Mouse (Mus musculus) hindbrain, embryonic 11.5 days (tissue): ENCODE data around the gene Rab34. TPM values are rescaled to one million over a fixed set of nuclear protein-coding genes. Genes with fewer than 3 reads are reported as not detected.
A peak's percentile ranks its signal among the peaks of the same experiment; 100 is the strongest.

Experiments
- ATAC-seq: fragments of 200-750 bp; cut with Nextera tagmentation; 2 replicates; pipeline ENCODE4 v1.8.0; 2017; ENCODE audit warnings: mild to moderate bottlenecking, moderate TSS enrichment, moderate library complexity; ENCODE audit not compliant: low FRiP score
- DNase-seq: peaks from one replicate; pipeline ENCODE4 v3.0.0-alpha.2; 2015; ENCODE audit warnings: low spot score
- H3K27ac ChIP-seq: fragments of 300-500 bp; sonication (generic); 2 replicates; pipeline ENCODE4 v1.5.1; 2014; ENCODE audit warnings: mild to moderate bottlenecking, low read depth, low read length
- H3K27me3 ChIP-seq: fragments of 300-500 bp; sonication (generic); 2 replicates; pipeline ENCODE4 v1.6.1; 2014; ENCODE audit warnings: mild to moderate bottlenecking, low read length, moderate library complexity, mixed read lengths; ENCODE audit not compliant: control insufficient read depth, insufficient read depth
- H3K36me3 ChIP-seq: fragments of 300-500 bp; sonication (generic); 2 replicates; pipeline ENCODE4 v1.6.1; 2014; ENCODE audit warnings: mild to moderate bottlenecking, low read length, moderate library complexity, mixed read lengths; ENCODE audit not compliant: control insufficient read depth, insufficient read depth
- H3K4me1 ChIP-seq: fragments of 300-500 bp; sonication (generic); replicated peaks from 2 replicates; pipeline ENCODE4 v1.6.1; 2014; ENCODE audit warnings: low read length, mixed read lengths; ENCODE audit not compliant: control insufficient read depth, insufficient read depth
- H3K4me2 ChIP-seq: fragments of 300-500 bp; sonication (generic); replicated peaks from 2 replicates; pipeline ENCODE4 v1.6.1; 2014; ENCODE audit warnings: mild to moderate bottlenecking, low read depth, low read length
- H3K4me3 ChIP-seq: fragments of 300-500 bp; sonication (generic); 2 replicates; pipeline ENCODE4 v1.5.1; 2014; ENCODE audit warnings: low read depth, low read length
- H3K9ac ChIP-seq: fragments of 300-500 bp; sonication (generic); 2 replicates; pipeline ENCODE4 v1.6.1; 2014; ENCODE audit warnings: low read depth, low read length
- H3K9me3 ChIP-seq: fragments of 300-500 bp; sonication (generic); 2 replicates; pipeline ENCODE4 v1.6.1; 2016; ENCODE audit warnings: low read length; ENCODE audit not compliant: control insufficient read depth
- WGBS: fragments of 180-500 bp; shearing (Covaris S2); extraction: QIAGEN DNeasy Blood & Tissue Kit; methylation state at CpG from one replicate; pipeline ENCODE4 v1.1.7; 2014; 5-methylcytosine and 5-hydroxymethylcytosine counted together
- polyA plus RNA-seq: library from polyadenylated mRNA; unstranded; fragments of >200 nt; fragmentation: Nextera tagmentation; extraction: Ambion mirVana; gene quantifications from 2 replicates; pipeline ENCODE4 v1.2.1, GENCODE M21; 2014

The Rab34 gene
- polyA plus RNA-seq, 1 experiment from 2014 or later: 69.3 TPM

DNA sequence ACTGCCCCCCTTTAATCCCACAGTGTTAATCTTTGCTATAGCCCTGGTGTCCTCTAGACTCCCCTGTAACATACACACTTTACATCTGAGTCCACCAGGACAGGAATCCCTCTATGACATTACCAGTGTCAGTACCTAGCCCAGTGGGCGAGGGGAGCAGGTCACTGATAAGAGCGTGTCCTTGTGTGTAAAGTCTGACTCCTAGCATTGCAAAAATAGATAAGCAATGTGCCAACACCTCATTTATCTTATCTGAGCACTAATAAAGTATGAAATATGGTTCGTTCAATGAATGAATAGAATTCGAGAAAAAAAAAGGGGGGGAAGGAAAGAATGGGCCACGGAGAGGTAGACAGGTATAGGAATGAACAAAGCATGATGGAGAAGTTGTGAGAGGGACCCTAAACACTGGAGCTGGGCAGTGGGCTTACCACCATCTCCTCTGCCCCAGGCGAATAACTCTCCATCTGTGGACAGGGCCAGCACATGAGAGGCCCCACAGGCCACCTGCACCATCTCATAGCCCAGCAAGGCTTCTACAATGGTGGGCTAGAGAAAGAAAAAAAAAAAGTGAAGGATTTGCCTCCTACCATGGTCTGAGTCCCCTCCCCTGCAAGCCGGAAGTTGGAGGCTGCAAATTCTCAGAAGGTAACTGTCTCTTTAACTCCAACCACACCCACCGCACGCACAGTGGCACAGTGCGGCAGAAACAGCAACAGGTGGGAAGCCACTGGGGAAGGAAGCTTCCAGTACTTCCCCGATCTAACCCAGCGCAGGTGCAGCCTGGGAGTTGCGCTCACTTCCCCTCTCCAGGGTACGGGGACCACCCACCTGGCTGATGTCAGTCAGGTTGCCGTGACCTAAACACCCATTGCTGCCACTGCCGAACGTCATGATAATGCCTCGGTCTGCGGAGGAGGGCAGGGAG, 19.4 kb upstream of the Rab34 start:
- no peak for DNase-seq
- WGBS: 63% methylated on average over 19 of the region's 19 CpGs

DNA sequence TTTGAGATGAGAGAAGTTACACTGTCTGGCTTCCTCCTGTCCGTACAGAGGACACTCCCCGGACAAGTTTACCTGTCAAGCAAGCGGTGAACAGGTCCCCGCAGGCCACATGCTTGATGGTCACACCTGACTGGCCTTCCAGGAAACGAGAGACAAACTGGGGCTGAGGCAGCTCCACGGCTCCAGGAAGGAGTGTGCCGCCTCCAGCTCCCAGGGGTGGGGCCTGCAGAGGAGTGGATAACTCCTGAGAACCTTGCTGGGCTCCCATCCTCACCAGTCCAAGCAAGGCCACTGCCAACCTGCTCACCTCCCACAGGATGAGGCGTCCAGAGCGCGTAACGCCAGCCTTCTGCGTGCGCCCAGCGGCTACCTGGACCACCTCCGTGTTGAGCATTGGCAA, 17.9 kb upstream of the Rab34 start:
- DNase-seq: no peak
- H3K27ac ChIP-seq: no peak overlapping the region
- WGBS: 92% methylated on average over 15 of the region's 15 CpGs

More for the DNA sequence above, 19.4 kb upstream of the Rab34 start:
- Histone ChIP-seq H3K4me2 (no peak overlapping the region), H3K4me3 (no peak overlapping the region), H3K36me3 (no peaks in the 10 kb centered on the region), H3K9me3 (no peaks in the 10 kb centered on the region), H3K9ac (no peak overlapping the region), H3K27ac (no peak overlapping the region), H3K4me1 (no peaks in the 10 kb centered on the region), H3K27me3 (no peaks in the 10 kb centered on the region)
- ATAC-seq: no peak

DNA sequence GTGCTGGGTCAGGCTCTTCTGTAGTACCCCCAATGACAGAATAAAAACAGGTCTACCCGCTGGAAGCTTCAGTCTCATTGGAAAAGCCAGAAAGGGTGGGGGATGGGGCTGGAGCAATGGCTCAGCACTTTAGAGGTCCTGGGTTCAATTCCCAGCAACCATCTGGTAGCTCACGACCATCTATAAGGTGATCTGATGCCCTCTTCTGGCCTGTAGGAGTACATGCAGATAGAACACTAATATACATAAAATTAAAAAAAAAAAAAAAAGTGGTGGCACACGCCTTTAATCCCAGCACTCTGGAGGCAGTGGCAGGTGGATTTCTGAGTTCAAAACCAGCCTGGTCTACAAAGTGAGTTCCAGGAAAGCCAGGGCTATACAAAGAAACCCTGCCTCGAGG, 16.9 kb upstream of the Rab34 start:
- Histone ChIP-seq H3K4me2 (no peak overlapping the region), H3K4me3 (no peak overlapping the region), H3K27ac (no peak overlapping the region), H3K9me3 (no peaks in the 10 kb centered on the region), H3K4me1 (no peaks in the 10 kb centered on the region), H3K36me3 (no peaks in the 10 kb centered on the region), H3K9ac (no peak overlapping the region), H3K27me3 (no peaks in the 10 kb centered on the region)
- WGBS: 68% methylated on average over 4 of the region's 4 CpGs
- ATAC-seq (no peak), DNase-seq (no peak)

More for the DNA sequence above, 17.9 kb upstream of the Rab34 start:
- no peak overlapping the region for H3K4me2 ChIP-seq
- ATAC-seq: no peak
- H3K36me3 ChIP-seq: no peaks in the 10 kb centered on the region
- H3K27me3 ChIP-seq: no peaks in the 10 kb centered on the region
- no peak overlapping the region for H3K9ac ChIP-seq
- H3K4me1 ChIP-seq: no peaks in the 10 kb centered on the region
- no peak overlapping the region for H3K4me3 ChIP-seq
- no peaks in the 10 kb centered on the region for H3K9me3 ChIP-seq

DNA sequence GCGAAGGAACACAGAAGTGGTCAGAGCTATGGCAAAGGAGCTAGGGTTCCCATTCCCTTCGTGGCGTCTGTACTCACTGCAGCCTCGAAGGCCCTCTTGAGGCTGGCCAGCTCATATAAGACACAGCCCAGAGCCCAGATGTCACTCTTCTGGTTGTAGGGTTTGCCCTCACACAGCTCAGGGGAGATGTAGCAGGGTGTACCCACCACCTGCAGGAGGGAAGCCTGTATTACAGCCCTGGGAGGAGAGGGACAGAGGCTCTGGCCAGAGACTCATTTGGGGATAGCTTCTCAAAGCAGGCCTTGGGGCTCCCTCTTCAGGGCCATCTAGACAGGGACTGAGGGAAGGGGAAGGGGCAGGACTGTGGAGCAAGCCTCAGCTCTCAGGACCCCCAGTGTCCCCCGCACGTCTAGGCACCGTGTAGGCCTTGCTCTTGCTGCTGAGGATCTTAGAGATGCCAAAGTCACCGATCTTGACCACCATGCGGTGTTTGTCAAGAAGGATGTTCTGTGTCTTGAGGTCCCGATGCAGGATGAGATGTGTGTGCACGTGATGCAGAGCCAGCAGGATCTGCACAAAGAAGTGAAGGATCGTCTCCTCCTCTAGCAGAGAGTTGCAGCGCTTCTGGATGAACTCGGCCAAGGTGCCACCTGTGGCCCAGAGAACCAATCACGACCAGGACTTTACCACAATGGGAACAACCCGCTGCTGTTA, 16.0 kb upstream of the Rab34 start:
- Histone ChIP-seq H3K9ac (no peak overlapping the region), H3K4me2 (no peak overlapping the region), H3K27ac (no peak overlapping the region), H3K4me1 (peaks cover 3% of the 10 kb centered on the region; the same call in 1 of the 2 replicates), H3K27me3 (no peaks in the 10 kb centered on the region), H3K9me3 (no peaks in the 10 kb centered on the region), H3K36me3 (no peaks in the 10 kb centered on the region), H3K4me3 (no peak overlapping the region)
- no peak for ATAC-seq
- DNase-seq: no peak
- 81% methylated on average over 16 of the region's 16 CpGs for WGBS

DNA sequence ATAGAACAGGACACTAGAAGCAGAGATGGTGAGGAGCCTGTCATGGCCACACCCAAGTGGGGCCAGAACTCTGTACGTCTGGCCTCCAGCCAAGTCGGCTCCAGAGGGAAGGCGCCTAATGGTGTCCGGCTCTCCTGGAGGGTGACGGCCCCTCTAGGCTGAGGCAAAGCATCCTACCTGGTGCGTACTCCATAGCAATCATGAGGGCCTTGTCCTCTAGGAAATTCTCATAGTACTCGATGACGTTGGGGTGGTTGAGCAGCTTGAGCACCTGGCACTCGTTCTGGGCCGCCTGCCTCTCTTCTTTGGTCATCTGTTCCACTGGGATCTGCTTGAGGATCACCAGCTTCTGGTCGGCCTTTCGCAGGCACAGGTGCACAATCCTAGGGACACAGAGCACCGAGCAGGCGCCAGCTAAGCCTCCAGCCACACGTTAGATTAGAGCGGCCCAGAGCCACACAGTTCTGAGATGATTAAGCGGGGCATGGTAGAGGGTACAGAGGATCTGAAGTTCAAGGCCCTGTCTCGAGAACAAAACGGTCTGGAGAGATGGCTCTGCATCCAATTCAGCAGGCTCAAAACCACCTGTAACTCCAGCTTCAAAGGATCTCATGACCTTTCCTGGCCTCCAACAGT, 15.4 kb upstream of the Rab34 start:
- Histone ChIP-seq H3K9me3 (no peaks in the 10 kb centered on the region), H3K4me1 (peaks cover 8% of the 10 kb centered on the region; the same call in 1 of the 2 replicates), H3K27ac (no peak overlapping the region), H3K27me3 (no peaks in the 10 kb centered on the region), H3K9ac (no peak overlapping the region), H3K36me3 (no peaks in the 10 kb centered on the region), H3K4me2 (no peak overlapping the region), H3K4me3 (no peak overlapping the region)
- DNase-seq (no peak), ATAC-seq (no peak)
- 87% methylated on average over 19 of the region's 19 CpGs for WGBS

DNA sequence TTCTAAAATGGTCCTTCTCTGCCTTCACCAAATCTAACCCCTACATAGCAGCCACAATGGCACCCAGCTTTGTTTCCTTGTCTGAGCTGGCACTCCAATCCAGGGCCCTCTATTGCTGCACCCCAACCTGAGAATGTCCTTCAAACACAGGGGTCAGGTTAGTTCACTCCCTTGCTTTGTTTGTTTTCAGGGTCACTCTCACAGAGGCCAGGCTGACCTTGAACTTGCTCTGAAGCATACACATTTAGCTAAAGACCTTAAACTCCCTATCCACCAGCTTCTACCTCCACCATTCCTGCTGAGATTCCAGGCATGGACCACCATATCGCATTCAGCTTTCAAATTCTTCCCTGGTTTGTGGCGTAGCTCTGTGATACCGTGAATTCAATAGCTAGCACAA, 13.7 kb upstream of the Rab34 start:
- no peak for DNase-seq
- Histone ChIP-seq H3K27ac (no peak overlapping the region), H3K36me3 (no peaks in the 10 kb centered on the region), H3K9me3 (no peaks in the 10 kb centered on the region), H3K27me3 (no peaks in the 10 kb centered on the region), H3K4me1 (peaks cover 18% of the 10 kb centered on the region), H3K4me3 (no peak overlapping the region), H3K9ac (no peak overlapping the region), H3K4me2 (no peak overlapping the region)
- WGBS: 91% methylated on average over 3 of the region's 3 CpGs
- ATAC-seq: no peak

DNA sequence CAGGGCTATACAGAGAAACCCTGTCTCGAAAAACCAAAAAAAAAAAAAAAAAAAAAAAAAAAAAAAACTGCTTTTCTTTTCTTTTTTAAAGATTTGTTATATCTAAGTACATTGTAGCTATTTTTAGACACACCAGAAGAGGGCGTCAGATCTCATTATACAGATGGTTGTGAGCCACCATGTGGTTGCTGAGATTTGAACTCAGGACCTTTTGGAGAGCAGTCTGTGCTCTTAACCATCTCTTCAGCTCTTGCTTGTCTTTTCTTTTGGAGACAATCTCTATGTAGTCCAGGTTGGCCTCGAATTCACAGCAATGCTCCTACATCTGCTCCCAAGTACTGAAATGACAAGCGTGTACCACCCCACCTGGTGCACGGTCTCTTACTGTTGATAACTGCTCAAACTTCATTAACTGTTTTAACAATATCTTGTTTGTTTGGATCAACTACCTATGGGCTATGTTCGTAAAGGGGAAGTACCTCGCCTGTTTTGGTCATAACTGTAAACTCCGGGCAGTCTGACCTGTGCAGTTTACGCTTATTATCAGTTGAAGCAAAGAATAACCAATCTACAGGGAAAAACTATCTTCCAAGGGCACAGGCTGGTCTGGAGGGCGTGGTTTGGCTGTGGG, 12.3 kb upstream of the Rab34 start:
- 0 out of 2 replicates have a peak overlapping the region, but pooled peaks have one; percentile 25 for H3K27ac ChIP-seq
- peaks cover 22% of the 10 kb centered on the region for H3K4me1 ChIP-seq
- H3K4me3 ChIP-seq: peak overlapping the region; percentile 53
- H3K9me3 ChIP-seq: no peaks in the 10 kb centered on the region
- H3K4me2 ChIP-seq: peak overlapping the region; percentile 91
- peak overlapping the region; percentile 50; the same call in 1 of the 2 replicates for H3K9ac ChIP-seq
- ATAC-seq (no peak; the same call in 1 of the 2 replicates), DNase-seq (no peak)
- H3K27me3 ChIP-seq: no peaks in the 10 kb centered on the region
- peaks cover 5% of the 10 kb centered on the region; the same call in 1 of the 2 replicates for H3K36me3 ChIP-seq
- 5% methylated on average over 9 of the region's 10 CpGs for WGBS

DNA sequence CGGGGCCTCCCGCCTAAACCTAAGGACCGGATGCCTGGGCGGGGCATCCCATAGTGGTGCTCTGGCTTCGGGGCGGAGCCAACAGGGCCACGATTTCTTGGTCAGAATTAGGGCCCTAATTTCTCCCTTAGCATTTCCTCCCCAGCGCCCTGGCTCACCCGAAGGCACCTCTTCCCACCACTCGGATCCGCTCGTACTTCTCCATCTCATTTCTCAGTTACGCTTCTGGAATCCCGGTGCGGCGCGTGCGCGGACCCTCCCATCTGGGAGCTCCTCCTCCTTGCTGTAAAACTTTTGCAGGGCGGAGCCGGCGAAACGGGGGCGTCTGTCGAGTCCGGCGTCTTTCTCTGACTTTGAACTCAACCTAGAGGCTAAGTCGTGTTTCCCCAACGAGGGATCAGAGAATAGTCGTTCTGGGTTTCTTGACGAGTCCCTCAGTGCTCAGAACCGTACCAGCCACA, 11.8 kb upstream of the Rab34 start, which contains the start of the genes Nek8 and Tlcd1:
Gene Nek8, minus strand, starts transcription at position 274 of the 461 bp plus-strand sequence.
Gene Tlcd1, plus strand, starts transcription at position 310 of the 461 bp plus-strand sequence.
- Histone ChIP-seq H3K4me1 (peaks cover 22% of the 10 kb centered on the region), H3K4me2 (peak within 1 kb of the TSS; percentile 91), H3K27me3 (no peaks in the 10 kb centered on the region), H3K27ac (0 out of 2 replicates have a peak within 1 kb of the TSS, but pooled peaks have one; percentile 25), H3K4me3 (peak within 1 kb of the TSS; percentile 53), H3K9me3 (no peaks in the 10 kb centered on the region), H3K9ac (peak within 1 kb of the TSS; percentile 50), H3K36me3 (peaks cover 9% of the 10 kb centered on the region; the same call in 1 of the 2 replicates)
- ATAC-seq (peak; percentile 62), DNase-seq (peak; percentile 95)
- under 1% methylated on average over 32 of the region's 32 CpGs for WGBS
